Mouse (Mus musculus) cerebellum, adult 9-10 months (tissue): ENCODE data around the gene Bag1.
A peak's percentile ranks its signal among the peaks of the same experiment; 100 is the strongest.
"Not testable (repeated sequence)": the region's sequence is repeated elsewhere in the genome, so short reads cannot be mapped to it uniquely, and the experiment has no call there.

ENCODE experiments used
- DNase-seq: peaks from one replicate; pipeline ENCODE4 v3.0.0; 2022

Bag1 gene

DNA sequence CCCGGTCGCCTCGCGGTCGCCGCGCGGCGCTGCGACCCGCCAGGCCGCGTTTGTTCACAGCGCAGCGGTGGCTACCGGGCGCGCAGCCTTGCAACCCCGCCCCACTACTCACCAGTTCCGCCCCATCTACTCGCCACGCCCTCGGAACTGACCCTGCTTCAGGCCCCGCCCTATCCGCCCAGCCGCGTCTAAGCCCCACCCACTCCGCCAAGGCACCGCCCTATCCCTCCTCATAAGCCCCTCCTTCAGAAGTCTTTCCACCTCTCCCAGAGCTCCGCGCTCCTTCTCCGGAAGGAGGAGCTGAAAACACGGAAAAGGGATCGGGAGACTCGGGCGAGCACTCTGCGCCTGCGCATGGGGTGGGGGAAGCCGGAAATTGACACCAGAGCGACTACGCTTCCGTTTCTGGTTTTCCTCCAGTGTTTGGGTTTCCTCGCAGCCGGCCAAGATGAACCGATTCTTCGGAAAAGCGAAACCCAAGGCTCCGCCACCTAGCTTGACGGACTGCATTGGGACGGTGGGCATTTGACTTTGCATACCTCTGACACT lies at the start of gene Bag1, which contains the start of gene Chmp5:
Gene Bag1 (minus strand): TSS at position 135 of the 549 bp plus-strand sequence.
Gene Chmp5 (plus strand): TSS at position 248 of the 549 bp plus-strand sequence.
- peak; percentile 100 for DNase-seq

DNA sequence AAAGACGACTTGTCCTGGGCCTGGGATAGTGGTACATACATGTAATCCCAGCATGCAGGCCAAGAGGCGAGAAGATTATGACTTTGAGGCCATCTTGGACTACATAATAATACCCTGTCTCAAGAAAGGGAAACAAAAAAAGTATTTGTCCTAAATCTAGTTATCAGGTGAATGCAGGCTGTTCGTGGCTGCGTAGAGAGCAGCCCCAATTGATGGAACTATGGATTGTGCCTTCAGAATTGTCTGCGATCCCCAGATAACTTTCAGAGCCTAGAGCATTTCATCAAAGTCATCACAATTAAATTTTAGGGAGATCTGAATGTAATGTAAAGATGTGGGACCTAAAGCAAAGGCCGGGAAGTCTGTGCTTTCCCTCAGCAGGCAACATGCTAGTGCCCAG lies 48.2 kb upstream of the Bag1 start:
- no peak for DNase-seq

DNA sequence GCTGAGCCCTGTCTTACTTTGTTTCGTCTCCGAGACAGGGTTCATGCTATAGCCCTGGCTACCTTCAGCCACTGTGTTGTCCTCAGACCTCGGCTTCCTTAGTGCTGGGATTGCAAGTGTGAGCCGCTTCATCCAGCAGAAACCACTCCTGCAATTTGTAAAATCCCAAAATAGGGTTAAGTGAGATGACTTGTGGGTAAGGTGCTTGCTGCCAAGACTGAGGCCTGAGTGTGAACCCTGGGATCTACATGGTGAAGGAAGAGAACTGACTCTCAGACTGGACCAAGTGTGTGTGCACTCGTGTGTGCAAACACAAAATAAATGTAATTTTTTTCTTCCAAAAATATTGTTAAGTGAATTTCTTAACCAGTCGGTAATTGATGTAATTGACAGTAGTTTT lies 41.5 kb upstream of the Bag1 start:
- no peak for DNase-seq

DNA sequence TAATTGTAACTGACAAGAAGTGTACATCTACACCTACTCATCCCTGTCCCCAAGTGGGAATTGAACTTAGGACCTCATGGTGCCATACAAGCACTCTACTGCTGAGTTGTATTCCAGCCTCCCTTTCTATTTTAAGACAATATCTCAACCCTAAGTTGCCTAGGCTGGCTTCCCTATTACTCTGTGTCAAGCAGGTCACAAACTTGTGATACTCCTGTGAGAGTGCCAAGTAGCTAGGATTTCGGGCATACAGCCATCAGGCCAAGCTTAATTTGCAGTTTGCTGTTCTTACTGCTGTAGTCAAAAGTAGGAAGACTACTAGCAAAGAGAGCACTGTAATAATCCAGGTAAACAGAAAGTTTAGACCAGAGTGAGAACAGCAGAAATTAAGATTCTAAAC lies 35.6 kb upstream of the Bag1 start:
- no peak for DNase-seq

DNA sequence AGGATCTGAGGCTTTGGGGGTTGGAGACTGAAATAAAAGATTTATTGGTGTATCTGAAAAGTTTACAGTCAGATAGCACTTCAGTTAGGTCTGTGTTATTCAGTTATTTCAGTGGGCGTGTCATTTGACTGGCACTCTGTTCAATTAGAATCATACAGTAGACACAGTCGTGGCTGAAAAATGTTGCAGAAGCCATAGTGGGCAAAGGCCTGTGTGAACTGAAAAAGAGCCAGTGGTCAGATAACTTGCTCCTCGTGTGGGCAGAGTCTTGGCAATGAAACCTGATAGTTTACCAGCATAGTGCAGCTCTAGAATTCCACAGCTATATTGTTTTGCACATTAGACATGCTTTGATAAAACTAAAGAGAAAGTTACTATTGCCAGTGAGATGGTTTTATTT lies 34.4 kb upstream of the Bag1 start:
- DNase-seq: no peak

DNA sequence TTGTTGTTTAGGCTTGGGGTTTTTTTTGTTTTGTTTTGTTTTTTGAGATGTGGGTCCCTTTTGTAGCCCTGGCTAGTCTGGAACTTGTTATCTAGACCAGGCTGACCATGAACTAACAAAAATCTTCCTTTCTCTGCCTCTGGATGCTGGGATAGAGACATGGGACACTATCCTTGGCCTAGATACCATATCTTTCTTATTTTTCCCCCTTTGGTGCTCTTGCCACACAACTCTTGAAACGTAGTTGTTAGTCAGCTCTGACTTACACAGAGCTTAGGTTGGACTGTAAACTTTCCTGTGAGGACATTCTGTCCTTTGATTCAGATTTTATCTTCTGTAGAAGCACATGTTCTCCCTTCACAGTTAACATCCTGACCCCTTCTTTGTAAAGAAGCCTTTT lies 31.3 kb upstream of the Bag1 start:
- no peak for DNase-seq

DNA sequence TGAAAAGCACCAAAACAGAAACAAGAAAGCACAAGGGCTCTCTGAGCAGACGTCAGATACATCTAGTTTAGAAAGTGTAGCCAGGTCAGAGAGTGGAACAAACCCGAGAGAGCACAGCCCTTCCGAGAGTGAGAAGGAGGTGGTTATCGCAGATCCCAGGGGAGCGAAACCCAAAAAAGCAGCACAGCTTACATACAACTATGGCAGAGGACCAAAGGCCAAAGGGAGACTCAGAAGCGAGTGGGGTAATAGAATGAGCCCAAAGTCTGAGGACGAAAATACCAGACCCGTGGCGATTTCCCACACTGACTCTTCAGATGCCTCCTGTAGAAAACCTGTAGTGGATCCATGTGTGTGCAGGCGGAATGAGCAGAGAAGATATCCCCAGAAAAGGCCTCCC lies 28.6 kb upstream of the Bag1 start:
- DNase-seq: no peak

DNA sequence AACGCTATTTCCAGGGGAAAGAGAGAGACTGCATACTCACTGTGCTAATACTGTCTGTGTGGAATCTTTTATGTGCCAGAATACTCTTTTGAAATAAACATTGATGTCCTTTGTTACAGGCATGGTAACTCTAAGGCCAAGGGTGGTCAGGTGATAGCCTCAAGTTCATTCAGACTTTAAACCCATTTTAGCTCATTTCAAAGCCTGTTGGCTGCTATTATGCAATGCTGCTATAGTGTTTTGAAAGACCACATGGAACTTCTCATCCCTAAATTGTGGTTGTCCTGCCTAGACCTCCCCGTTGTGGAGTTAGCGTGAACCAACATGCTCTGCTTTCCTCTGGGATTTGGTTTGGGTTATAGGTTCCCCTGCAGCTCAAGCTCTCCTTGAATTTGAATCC lies 27.6 kb upstream of the Bag1 start:
- DNase-seq: no peak

DNA sequence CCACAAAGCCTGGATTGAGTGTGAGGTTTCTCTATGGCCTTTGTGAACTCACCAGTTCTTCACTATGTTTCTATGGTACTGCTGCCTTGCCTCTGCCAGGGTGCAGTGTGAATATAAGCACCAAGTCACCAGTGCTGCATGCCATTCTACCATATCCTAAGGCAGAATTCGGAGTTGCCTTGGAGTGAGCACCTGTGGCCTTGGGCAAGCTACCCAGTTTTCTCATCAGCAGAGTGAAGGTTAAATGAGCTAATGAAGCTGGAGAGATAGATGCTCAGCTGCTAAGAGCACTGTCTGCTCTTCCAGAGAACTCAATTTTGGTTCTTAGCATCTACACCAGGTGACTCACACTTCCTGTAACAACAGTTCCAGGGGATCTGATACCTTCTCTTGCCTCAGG lies 25.9 kb upstream of the Bag1 start:
- DNase-seq: no peak

DNA sequence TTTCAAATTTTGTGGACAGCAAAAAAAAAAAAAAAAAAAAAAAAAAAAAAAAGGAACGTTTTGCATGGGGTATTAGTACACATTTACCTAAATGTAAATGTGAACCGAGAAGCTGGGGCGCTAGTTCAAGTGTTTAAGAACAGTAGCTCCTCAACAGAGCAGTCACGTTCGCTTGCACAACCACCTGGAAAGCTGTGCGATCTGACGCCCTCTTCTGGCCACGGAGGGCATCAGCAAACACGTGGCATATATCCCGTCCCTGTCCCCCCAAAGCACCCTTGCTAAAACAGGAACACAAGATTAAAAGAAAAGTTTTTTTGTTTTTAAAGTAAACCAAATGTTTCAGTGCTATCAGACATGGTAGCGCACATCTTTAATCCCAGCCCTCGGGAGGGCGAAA lies 23.6 kb upstream of the Bag1 start:
- DNase-seq: no peak

DNA sequence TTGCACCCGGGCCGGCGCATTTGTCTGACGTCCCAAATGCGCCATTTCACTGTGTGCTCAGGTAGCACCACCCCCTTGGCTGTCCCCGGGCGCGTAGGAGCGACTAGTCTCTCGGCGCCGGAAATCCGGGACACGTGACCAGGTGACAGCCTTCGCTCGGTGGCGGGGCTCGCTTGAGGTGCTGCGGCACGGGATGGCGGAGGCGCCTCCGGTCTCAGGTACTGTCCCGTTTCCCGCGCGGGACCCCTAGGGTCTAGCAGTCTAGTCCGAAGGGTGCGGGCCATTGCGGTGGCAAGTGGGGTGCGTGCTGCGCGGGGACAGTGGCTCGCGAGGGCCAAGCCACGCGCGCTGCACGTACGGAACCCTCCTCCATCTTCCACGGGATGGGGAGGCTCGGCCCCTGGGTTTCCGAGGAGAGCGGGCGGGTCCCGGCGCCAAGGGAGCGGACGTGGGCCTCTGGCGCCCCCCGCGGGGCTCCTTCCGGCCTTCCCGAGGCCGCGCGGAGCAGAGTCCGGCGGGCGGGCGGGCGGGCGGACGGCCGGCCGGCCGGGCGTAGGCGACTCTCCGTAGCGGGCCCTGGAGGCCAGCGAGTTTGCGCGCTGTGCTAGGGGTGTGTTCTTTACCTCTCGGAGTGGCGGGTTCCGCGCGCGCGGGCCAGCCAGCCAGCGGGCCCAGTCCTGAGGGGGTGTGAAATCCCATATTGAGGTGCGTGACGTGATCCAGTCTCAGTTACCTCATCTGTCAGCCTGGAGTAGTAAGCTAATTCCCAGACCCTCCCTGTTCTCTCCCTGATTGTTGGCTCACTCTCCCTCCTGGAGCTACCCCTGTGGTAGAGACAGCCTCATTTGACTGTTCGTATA lies 23.0 kb upstream of the Bag1 start, which contains the start of gene Nfx1:
Gene Nfx1 (plus strand): TSS at position 65 of the 860 bp plus-strand sequence.
- peak; percentile 96 for DNase-seq

DNA sequence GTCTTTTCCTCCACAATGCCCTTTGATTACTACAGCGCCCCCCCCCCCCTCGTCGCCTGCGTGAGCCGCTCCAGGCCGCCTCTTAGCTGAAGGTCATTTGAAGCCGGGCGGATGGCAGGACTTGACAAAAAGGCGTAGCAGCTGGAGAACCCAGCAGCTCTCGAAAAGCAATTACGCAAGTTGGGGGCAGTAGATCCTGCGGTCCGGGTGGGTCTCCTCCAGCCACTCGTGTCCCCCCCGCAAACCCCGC lies 22.4 kb upstream of the Bag1 start:
- DNase-seq: no peak

DNA sequence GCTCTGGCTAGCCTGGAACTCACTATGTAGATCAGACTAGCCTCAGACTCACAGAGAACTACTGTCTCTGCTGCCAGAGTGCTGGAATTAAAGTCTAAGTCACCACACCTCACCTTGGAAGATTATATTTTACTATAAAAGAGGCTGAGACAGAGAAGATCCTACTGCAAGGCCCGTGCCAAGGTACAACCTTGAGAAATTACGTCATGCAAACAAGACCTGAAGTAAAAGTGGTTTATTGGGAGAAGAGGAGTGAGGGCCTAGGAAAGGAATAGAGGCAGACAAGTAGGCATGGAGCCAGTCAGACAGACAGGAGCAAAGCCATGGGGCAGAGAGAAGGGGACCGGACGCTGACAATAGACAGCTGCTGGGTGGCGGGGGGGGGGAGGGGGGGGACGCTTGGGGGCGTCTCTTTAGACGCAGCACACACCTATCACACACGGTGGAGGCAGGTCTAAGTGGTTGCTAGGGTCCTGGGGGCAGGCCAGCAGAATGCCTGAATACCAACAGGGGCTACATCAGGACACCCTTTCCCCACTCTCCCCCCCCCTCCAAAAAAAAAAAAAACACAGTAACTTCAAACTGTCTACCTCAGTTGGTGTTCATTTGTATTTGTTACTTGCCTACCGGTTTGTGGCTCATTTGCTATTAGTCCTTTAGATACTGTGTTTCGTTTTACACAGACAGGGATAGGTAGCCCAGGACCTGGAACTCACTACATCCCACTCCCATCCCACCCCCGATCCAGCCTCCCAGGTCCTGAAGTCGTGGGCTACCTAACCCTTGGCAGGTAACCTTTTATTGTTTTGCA lies 21.9 kb upstream of the Bag1 start:
- peak; percentile 47 for DNase-seq

DNA sequence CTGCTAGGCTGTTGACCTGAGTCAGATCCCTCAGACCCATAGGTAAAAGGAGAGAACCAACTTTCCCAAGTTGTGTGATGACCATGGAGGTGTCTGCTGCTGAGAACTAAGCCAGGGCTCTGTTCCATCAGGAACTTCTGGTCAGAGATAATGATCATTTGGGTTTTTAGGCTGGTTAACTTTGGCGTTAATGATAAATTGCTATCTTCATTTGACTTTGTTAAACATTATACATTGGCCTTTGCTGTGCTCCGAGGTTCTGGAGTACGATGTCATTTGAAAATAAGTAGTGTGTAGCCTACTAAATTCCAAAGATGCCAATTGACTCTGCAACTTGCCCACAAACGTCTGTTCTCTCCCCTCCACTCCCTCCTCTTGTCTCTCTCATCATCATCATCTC lies 21.1 kb upstream of the Bag1 start:
- DNase-seq: no peak

DNA sequence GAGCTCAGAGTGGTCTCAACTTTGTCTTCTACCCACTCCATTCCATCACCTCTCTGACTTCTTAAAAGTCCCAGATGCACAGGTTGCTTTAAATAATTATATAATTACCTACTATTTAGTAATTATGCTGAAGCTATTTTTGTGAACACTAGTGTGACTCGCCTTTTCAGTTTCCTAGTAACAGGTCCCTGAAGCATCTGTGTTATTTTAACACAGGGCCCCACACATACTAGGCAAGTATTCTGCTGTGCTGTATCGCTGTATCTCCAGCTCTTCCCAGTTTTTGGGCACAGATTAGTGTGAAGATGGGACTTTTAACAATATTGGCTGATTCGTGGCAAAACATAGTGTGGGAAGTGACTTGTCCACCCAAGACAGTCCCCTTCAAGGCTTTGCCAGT lies 15.4 kb upstream of the Bag1 start:
- no peak for DNase-seq

DNA sequence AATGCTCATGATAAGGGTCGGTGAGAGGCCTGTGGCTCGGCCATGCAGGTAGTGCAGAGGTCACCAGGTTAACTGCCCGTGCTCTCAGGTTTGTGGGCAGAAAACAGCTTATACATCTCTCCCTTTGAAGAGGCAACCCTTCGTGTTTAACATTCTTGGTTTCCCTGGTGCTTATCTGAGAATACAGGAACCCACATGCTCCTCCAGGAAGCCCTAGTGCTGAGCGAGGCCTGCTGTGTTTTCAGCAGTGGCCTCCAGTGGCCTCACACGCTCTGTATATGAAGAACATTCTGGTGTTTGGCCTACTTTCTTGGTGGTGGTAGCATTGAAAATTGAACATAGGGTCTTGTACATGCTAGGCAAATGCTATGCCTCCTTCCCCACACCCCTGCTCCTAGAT lies 7.8 kb upstream of the Bag1 start:
- DNase-seq: no peak

DNA sequence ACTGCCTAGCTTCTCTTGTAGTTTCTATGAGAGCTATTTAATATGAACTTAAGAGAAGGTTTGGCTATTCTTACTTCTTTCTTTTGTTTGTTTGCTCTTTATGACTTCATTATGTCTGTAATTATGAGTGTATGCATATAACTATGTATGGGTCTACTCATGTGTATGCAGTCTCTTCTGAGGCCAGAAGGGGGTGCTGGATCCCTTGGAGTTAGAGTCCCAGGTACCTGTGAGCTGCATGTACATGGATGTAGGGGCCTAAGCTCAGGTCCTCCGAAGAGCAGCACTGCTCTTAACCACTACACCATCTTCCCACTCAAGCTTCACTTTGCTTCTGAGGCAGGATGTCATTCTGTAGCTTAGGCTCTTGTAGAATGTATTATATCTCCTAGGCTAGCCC lies 5.4 kb upstream of the Bag1 start:
- no peak for DNase-seq

DNA sequence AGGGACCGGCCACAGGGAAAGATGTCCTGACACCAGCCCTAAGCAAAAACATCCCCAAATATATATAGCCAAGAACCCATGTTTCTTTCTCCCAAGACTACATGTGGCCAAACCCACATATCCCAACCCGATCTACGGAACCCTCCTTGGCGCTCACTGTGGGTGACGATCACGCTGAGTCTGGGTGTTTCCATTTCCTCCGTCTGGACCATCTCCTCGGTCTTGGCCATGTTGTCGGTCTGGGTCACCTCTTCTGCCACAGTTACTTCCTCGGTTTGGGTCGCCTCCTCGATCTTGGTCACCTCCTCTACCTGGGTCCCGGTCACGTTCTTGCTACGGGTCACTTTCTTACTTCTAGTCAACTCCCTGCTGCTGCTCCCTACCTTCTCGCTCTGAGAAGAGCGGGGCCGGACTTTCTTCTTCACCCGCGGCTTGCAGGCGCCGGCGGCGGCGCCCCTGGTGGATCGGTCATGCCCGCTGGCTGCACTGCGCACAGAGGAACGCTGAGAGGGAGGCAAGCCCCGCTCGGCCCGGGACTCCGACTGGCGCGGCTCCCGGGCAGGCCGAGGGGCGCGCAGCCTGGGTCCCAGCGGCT lies 432 bp downstream of the Bag1 start:
- DNase-seq: no peak

DNA sequence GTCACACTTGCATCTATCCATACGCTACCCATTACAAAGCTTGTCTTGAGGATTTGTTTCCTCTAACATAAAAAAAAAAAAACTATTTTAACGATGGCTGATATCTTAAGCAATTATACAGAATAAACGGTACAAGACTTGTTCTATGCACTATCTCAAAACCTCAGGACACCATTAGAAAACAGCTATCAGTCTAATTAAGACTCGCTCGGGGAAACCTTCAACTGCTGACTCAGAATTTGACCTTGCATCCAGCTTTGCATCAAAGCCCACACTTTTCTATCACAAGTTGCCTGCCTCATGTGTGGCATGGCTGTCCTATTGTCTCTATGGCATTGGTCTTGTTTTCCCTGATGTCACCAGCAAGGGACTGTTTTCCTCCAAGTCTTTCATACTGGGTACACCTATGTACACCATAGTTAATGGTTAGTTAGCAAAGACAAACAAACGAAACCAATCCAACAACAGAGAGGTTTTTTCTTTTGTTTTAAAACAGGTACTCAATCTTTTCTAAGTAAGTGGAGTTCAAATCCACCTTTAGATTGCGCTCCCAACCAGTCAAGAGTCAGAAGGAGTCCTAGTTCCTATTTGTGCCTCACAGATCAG lies 1.5 kb downstream of the Bag1 start:
- no peak for DNase-seq

DNA sequence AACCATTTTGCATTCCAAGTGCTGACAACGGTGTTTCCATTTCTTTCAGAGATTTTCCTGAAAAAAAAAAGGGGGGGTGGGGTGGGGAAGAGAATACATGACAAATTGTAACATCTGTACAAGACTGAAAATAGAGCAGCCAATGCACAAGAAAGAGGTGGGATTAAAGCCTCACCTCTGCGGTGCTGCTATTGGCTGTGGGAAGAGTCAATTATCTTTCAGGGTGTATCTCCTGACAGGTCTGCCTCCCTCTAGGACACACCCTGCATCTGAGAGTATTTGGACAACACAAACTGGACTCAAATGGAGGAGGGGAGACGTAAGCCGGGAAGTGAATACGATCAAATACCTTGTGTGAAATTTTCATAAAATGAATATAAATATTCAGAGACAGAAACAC lies 4.4 kb downstream of the Bag1 start:
- no peak for DNase-seq

DNA sequence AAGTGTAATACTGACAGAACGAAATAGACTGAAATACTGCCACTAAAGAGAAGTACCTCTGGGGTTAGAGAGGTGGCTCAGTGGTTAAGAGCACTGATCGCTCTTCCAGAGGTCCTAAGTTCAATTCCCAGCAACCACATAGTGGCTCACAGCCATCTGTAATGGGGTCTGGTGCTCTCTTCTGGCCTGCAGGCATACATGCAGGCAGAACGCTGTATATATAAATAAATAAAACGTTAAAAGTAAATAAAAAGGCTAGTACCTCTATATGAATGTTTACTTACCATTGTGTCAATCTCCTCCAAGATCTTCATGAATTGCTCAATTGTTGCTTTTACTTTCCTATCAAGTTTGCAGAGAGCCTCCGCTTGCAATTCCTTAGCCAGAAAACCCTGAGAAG lies 9.3 kb downstream of the Bag1 start:
- DNase-seq: no peak

DNA sequence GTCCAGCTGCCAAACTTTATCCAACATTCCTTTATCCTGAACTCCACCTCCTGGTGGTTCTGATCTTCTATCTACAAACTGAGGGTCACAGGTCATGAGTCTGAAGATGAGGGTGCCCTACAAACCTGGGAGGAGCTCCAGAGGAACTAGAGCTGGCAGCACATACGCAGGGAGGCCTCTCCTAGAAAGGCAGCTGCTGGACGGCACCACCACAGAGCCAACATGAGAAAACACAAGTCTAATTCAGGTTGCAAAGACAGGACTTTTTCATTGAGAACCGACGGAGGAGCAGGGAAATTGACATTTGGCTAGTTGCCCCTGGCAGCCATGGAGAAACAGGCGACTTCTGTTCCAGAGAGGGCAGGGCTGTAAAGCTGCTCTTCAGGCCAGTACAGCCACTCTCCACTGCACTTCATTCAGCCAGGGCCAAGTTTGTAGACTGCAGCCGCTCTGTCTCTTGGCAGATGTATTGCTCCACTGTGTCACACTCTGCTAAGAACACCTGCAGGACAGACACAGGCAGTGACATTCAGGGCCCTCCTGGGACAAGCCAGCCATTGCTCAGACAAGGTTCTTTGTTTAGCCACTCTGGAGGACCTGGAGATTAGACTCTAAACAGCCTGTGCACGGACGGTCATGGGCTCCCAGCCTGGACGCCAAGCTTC lies 11.8 kb downstream of the Bag1 start:
- peak; percentile 17 for DNase-seq

DNA sequence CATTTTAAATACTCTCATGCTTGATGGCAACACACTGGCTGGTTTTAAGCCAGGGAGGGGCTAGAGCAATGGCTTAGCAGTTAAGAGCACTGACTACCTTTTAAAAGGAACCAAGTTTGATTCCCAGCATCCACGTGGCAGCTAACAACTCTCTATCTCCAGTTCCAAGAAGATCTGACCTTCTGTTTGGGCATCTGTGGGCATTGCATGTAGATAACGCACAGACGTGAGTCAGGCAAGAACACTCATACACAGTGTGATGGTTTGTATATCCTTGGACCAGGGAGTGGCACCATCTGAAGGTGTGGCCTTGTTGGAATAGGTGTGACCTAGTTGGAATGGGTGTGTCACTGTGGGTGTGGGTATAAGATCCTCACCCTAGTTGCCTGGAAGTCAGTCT lies 13.7 kb downstream of the Bag1 start:
- DNase-seq: not testable (repeated sequence)
